Mouse (Mus musculus) urinary bladder, postnatal 14 days (tissue): Measurements from ENCODE around the gene Cd177.
"Not testable (repeated sequence)": the region's sequence is repeated elsewhere in the genome, so short reads cannot be mapped to it uniquely, and the experiment has no call there.

Source experiments
- DNase-seq: peaks from one replicate; pipeline ENCODE4 v3.0.0; 2021; ENCODE audit warnings: low spot score

The Cd177 gene

GRCm38 (mm10) chr7:24760211-24760610 lies at the start of gene Cd177:
Cd177 (minus strand) TSS chr7:24760311.
- DNase-seq = no peak

GRCm38 (mm10) chr7:24809041-24809440 lies 48.9 kb upstream of the Cd177 start:
- no peak for DNase-seq

- DNase-seq = peak; percentile 3
Measured at GRCm38 (mm10) chr7:24804826-24805225, 44.7 kb upstream of the Cd177 start.

- no peak for DNase-seq
Measured at GRCm38 (mm10) chr7:24802149-24802767, 42.1 kb upstream of the Cd177 start.

GRCm38 (mm10) chr7:24797918-24798317 lies 37.8 kb upstream of the Cd177 start:
- no peak for DNase-seq

- not testable (repeated sequence) for DNase-seq
Measured at GRCm38 (mm10) chr7:24776918-24777317, 16.8 kb upstream of the Cd177 start, which contains the start of gene Ceacam10. Ceacam10 (plus strand) TSS chr7:24777206.

GRCm38 (mm10) chr7:24776145-24776544 lies 16.0 kb upstream of the Cd177 start:
- DNase-seq = no peak

- no peak for DNase-seq
Measured at GRCm38 (mm10) chr7:24773942-24774535, 13.9 kb upstream of the Cd177 start.

- DNase-seq = no peak
Measured at GRCm38 (mm10) chr7:24771361-24771760, 11.2 kb upstream of the Cd177 start.

- DNase-seq = no peak
Measured at GRCm38 (mm10) chr7:24762574-24762973, 2.5 kb upstream of the Cd177 start.

GRCm38 (mm10) chr7:24761161-24761560 lies 1.1 kb upstream of the Cd177 start:
- DNase-seq = no peak

GRCm38 (mm10) chr7:24758520-24758919 lies 1.6 kb downstream of the Cd177 start:
- DNase-seq = no peak

GRCm38 (mm10) chr7:24753476-24753875 lies 6.6 kb downstream of the Cd177 start:
- no peak for DNase-seq

- DNase-seq = no peak
Measured at GRCm38 (mm10) chr7:24751610-24752009, 8.5 kb downstream of the Cd177 start.

- no peak for DNase-seq
Measured at GRCm38 (mm10) chr7:24750695-24751094, 9.4 kb downstream of the Cd177 start.

GRCm38 (mm10) chr7:24735970-24736670 lies 24.0 kb downstream of the Cd177 start:
- peak; percentile 16 for DNase-seq

GRCm38 (mm10) chr7:24726808-24727207 lies 33.3 kb downstream of the Cd177 start, which contains the start of gene Gm4763:
Gm4763 (minus strand) TSS chr7:24726908.
- DNase-seq = not testable (repeated sequence)

GRCm38 (mm10) chr7:24715039-24715438 lies 45.1 kb downstream of the Cd177 start:
- DNase-seq = no peak

- DNase-seq = no peak
Measured at GRCm38 (mm10) chr7:24708832-24709292, 51.2 kb downstream of the Cd177 start, which contains the start of gene BC049730. BC049730 (plus strand) TSS chr7:24709242.

- DNase-seq = not testable (repeated sequence)
Measured at GRCm38 (mm10) chr7:24702841-24703240, 57.3 kb downstream of the Cd177 start.

- not testable (repeated sequence) for DNase-seq
Measured at GRCm38 (mm10) chr7:24697891-24698290, 62.2 kb downstream of the Cd177 start.
